Mouse (Mus musculus): Measurements from ENCODE around the gene Olfr329-ps. TPM values are rescaled to one million over a fixed set of nuclear protein-coding genes. Genes with fewer than 3 reads are reported as not detected.
"Not testable (repeated sequence)": the region's sequence is repeated elsewhere in the genome, so short reads cannot be mapped to it uniquely, and the experiment has no call there.

The Olfr329-ps gene
- polyA plus RNA-seq (2011; ENCODE audit: insufficient read length, low read depth, missing spikeins), result not detected in 2 replicates

- no peak for TF ChIP-seq POLR2A (IDR thresholded peaks at IDR 0.05; ENCODE audit: low read depth, low read length)
- no peak for TF ChIP-seq CTCF (IDR thresholded peaks at IDR 0.05; ENCODE audit: borderline replicate concordance, insufficient read depth, low read length)
- Histone ChIP-seq H3K27ac (ENCODE audit: insufficient read depth, low read length) (no peak within 1 kb of the TSS), H3K4me3 (ENCODE audit: insufficient read depth, low read length) (no peak within 1 kb of the TSS)
Measured at GRCm38 (mm10) chr11:58546322-58546721, at the start of gene Olfr329-ps. TSS of gene Olfr329-ps (minus strand) at chr11:58546422.

DNA sequence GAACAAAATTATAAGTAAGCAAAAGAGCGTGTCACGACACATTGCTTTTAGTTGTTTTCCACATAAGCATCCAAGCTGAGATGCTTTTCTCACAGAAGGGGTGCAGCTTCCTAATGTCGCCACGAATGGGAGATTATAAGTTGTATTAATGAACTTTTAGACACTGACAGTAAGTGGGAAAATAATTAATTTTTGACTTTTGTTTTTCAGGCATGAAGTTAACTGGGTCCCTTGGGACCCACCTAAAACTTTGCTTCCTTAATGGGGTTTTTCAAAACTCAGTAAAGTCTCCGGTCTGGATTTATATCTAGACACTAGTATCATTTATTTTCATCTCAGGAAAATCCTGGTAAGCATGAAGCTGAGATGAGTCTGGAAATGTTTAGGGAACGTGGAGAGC lies 48.6 kb upstream of the Olfr329-ps start, which contains the start of gene Olfr324:
Gene Olfr324 (plus strand): TSS at position 301 of the 400 bp plus-strand sequence.
- Histone ChIP-seq H3K4me1 (ENCODE audit: control insufficient read depth, insufficient read depth, low read length) (no peaks in the 10 kb centered on the region), H3K27ac (ENCODE audit: insufficient read depth, low read length) (no peak within 1 kb of the TSS), H3K4me3 (ENCODE audit: insufficient read depth, low read length) (no peak within 1 kb of the TSS)
- TF ChIP-seq CTCF (IDR thresholded peaks at IDR 0.05; ENCODE audit: borderline replicate concordance, insufficient read depth, low read length) (no peak), POLR2A (IDR thresholded peaks at IDR 0.05; ENCODE audit: low read depth, low read length) (no peak)

More at GRCm38 (mm10) chr11:58546322-58546721, at the start of gene Olfr329-ps:
- no peaks in the 10 kb centered on the region for H3K4me1 ChIP-seq (ENCODE audit: control insufficient read depth, insufficient read depth, low read length)

DNA sequence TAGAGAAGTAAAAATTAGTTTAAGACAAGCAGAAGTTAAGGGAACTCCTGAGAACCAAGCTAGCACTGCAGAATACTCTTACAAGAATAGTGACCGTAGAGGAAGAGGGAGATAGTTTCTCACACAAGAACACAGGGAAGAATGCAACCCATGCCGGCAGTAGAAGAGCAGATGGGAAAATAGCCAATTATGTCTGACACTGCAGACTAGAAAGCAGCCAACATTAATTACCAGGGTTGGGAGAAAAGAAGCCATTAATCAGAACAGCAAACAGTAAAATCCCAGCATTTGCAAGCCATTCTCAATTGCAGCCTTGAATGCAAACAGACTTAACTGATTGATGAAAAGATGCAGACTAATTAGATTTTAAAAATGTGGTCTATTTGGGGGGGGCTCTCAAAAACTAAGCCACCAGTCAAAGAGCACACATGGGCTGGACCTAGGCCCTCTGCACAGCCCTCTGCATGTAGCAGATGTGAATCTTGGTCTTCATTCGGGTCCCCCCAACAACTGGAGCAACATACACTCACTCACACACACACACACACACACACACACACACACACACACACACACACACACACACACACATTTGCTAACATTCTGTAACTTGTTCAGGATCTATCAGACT lies 42.5 kb upstream of the Olfr329-ps start:
- H3K4me1 ChIP-seq (ENCODE audit: control insufficient read depth, insufficient read depth, low read length), result no peaks in the 10 kb centered on the region
- no peak overlapping the region for H3K27ac ChIP-seq (ENCODE audit: insufficient read depth, low read length)
- TF ChIP-seq CTCF (IDR thresholded peaks at IDR 0.05; ENCODE audit: borderline replicate concordance, insufficient read depth, low read length), result no peak
- no peak for TF ChIP-seq POLR2A (IDR thresholded peaks at IDR 0.05; ENCODE audit: low read depth, low read length)
- no peak overlapping the region for H3K4me3 ChIP-seq (ENCODE audit: insufficient read depth, low read length)

DNA sequence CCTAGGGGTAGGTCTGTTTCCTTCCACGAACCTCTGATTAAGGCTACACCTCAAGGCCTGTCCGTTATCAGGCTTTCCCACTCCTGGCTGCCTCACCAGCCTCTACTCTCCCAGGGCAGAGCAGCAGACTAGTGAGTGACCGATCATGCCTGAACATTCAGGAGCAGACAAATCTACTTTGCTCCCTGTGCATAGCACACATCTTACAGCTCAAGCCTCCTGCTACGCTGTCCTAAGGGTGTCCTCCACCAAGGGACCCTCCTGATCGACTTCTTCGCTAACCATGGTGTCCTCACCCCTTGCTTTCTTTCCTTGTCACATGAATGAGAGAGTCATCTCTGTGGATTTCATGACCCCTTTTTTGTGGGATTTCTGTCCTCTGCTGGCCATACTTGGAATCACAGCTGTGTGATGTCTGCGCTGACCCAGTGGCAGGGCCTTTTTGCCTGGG lies 41.7 kb upstream of the Olfr329-ps start:
- Histone ChIP-seq H3K4me3 (ENCODE audit: insufficient read depth, low read length) (no peak overlapping the region), H3K4me1 (ENCODE audit: control insufficient read depth, insufficient read depth, low read length) (no peaks in the 10 kb centered on the region), H3K27ac (ENCODE audit: insufficient read depth, low read length) (no peak overlapping the region)
- TF ChIP-seq POLR2A (IDR thresholded peaks at IDR 0.05; ENCODE audit: low read depth, low read length) (no peak), CTCF (IDR thresholded peaks at IDR 0.05; ENCODE audit: borderline replicate concordance, insufficient read depth, low read length) (0 out of 2 replicates have a peak, but pooled peaks have one; percentile 9)

DNA sequence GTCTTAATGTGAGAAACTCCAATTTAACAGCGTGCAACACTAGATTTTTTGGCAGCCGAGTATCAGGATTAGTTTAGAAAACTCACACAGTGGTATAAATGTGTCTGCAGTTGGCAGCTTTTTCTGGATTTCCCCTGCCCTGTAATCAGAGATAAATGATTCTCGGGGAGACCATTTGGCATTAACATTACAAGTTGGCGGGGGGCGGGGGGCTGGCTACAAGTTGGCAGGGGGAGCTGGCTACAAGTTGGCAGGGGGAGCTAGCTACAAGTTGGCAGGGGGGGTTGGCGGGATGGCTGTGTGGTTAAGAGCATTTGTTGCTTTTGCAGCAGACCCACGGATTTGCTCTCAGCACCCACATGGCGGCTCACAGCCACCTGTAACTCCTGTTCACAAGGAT lies 32.4 kb upstream of the Olfr329-ps start:
- Histone ChIP-seq H3K27ac (ENCODE audit: insufficient read depth, low read length) (no peak overlapping the region), H3K4me3 (ENCODE audit: insufficient read depth, low read length) (no peak overlapping the region), H3K4me1 (ENCODE audit: control insufficient read depth, insufficient read depth, low read length) (no peaks in the 10 kb centered on the region)
- TF ChIP-seq POLR2A (IDR thresholded peaks at IDR 0.05; ENCODE audit: low read depth, low read length) (no peak), CTCF (IDR thresholded peaks at IDR 0.05; ENCODE audit: borderline replicate concordance, insufficient read depth, low read length) (no peak)

DNA sequence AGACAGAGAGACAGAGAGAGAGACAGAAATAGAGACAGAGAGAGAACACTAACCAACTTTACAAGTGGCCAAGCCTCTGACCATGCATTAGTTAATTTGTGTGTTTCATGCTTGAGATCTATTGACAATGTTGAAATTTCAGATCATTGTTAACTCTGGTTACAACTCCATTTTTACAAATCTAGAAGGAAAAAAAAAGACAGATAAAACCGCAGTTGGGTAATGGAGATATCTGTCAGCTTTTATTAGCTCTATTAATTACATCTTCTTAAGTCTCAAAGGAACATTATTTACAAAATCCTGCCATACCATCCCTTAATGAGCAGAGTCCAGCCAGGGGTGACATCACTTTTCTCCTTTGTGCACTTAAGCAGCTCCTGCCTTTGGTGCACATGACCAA lies 31.2 kb upstream of the Olfr329-ps start, which contains the start of gene Olfr325:
Gene Olfr325 (plus strand): TSS at position 301 of the 400 bp plus-strand sequence.
- Histone ChIP-seq H3K4me3 (ENCODE audit: insufficient read depth, low read length) (no peak within 1 kb of the TSS), H3K4me1 (ENCODE audit: control insufficient read depth, insufficient read depth, low read length) (no peaks in the 10 kb centered on the region), H3K27ac (ENCODE audit: insufficient read depth, low read length) (no peak within 1 kb of the TSS)
- no peak for TF ChIP-seq CTCF (IDR thresholded peaks at IDR 0.05; ENCODE audit: borderline replicate concordance, insufficient read depth, low read length)
- TF ChIP-seq POLR2A (IDR thresholded peaks at IDR 0.05; ENCODE audit: low read depth, low read length), result no peak

- no peak within 1 kb of the TSS for H3K4me3 ChIP-seq (ENCODE audit: insufficient read depth, low read length)
- TF ChIP-seq POLR2A (IDR thresholded peaks at IDR 0.05; ENCODE audit: low read depth, low read length) (no peak), CTCF (IDR thresholded peaks at IDR 0.05; ENCODE audit: borderline replicate concordance, insufficient read depth, low read length) (no peak)
- no peak within 1 kb of the TSS for H3K27ac ChIP-seq (ENCODE audit: insufficient read depth, low read length)
- no peaks in the 10 kb centered on the region for H3K4me1 ChIP-seq (ENCODE audit: control insufficient read depth, insufficient read depth, low read length)
Measured at GRCm38 (mm10) chr11:58570405-58570804, 24.2 kb upstream of the Olfr329-ps start, which contains the start of gene Olfr224. TSS of gene Olfr224 (minus strand) at chr11:58570553.

- Histone ChIP-seq H3K27ac (ENCODE audit: insufficient read depth, low read length) (no peak within 1 kb of the TSS), H3K4me1 (ENCODE audit: control insufficient read depth, insufficient read depth, low read length) (no peaks in the 10 kb centered on the region), H3K4me3 (ENCODE audit: insufficient read depth, low read length) (no peak within 1 kb of the TSS)
- TF ChIP-seq CTCF (IDR thresholded peaks at IDR 0.05; ENCODE audit: borderline replicate concordance, insufficient read depth, low read length) (no peak), POLR2A (IDR thresholded peaks at IDR 0.05; ENCODE audit: low read depth, low read length) (no peak)
Measured at GRCm38 (mm10) chr11:58555536-58555935, 9.3 kb upstream of the Olfr329-ps start, which contains the start of gene Olfr328. TSS of gene Olfr328 (minus strand) at chr11:58555636.

GRCm38 (mm10) chr11:58534736-58535135 lies 11.5 kb downstream of the Olfr329-ps start, which contains the start of gene Olfr330:
TSS of gene Olfr330 (minus strand) at chr11:58534836.
- not testable (repeated sequence) for H3K4me3 ChIP-seq (ENCODE audit: insufficient read depth, low read length); H3K4me1 ChIP-seq (ENCODE audit: control insufficient read depth, insufficient read depth, low read length)

DNA sequence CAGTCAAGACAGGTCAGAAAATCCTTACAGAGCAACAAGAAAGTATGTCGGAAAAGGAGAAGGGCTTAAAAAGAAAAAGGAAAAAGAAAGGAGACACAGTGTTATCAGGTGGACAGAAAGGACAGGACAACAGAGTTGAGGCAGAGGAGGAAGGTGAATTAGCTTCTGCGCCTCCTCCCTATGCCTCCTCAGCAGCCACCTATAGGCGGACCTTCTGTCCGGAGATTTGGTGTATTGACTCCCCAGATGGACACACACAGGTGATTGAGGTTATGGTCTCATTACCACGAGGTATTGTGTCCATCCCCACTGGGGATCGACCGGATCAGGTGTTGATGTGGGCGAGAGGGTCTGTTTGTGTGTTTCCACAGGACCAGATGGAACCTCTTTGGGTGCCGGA lies 26.5 kb downstream of the Olfr329-ps start:
- H3K4me3 ChIP-seq (ENCODE audit: insufficient read depth, low read length); H3K4me1 ChIP-seq (ENCODE audit: control insufficient read depth, insufficient read depth, low read length); H3K27ac ChIP-seq (ENCODE audit: insufficient read depth, low read length): not testable (repeated sequence)

More at GRCm38 (mm10) chr11:58534736-58535135, 11.5 kb downstream of the Olfr329-ps start, which contains the start of gene Olfr330:
- H3K27ac ChIP-seq (ENCODE audit: insufficient read depth, low read length), result not testable (repeated sequence)

GRCm38 (mm10) chr11:58518916-58519315 lies 27.3 kb downstream of the Olfr329-ps start:
- not testable (repeated sequence) for H3K4me3 ChIP-seq (ENCODE audit: insufficient read depth, low read length); H3K27ac ChIP-seq (ENCODE audit: insufficient read depth, low read length); H3K4me1 ChIP-seq (ENCODE audit: control insufficient read depth, insufficient read depth, low read length)

GRCm38 (mm10) chr11:58509058-58509457 lies 37.2 kb downstream of the Olfr329-ps start:
- not testable (repeated sequence) for H3K4me3 ChIP-seq (ENCODE audit: insufficient read depth, low read length); H3K4me1 ChIP-seq (ENCODE audit: control insufficient read depth, insufficient read depth, low read length); H3K27ac ChIP-seq (ENCODE audit: insufficient read depth, low read length)

GRCm38 (mm10) chr11:58502472-58502871 lies 43.8 kb downstream of the Olfr329-ps start, which contains the start of gene Olfr331:
TSS of gene Olfr331 (minus strand) at chr11:58502572.
- not testable (repeated sequence) for H3K27ac ChIP-seq (ENCODE audit: insufficient read depth, low read length); H3K4me1 ChIP-seq (ENCODE audit: control insufficient read depth, insufficient read depth, low read length); H3K4me3 ChIP-seq (ENCODE audit: insufficient read depth, low read length)

Data from embryonic fibroblast, embryonic 13.5 days (primary cell).